Mouse (Mus musculus) olfactory bulb, adult 2 months (tissue): ENCODE measurements around the gene Mical2.

Experiments used
- CTCF ChIP-seq: fragments of 200-500 bp; IDR thresholded peaks from 2 replicates; pipeline ENCODE4 v1.5.1; 2012; ENCODE audit warnings: low read depth, mild to moderate bottlenecking, low read length, moderate library complexity; ENCODE audit not compliant: insufficient read depth
- POLR2A ChIP-seq: fragments of 200-500 bp; IDR thresholded peaks from 2 replicates; pipeline ENCODE4 v1.6.1; 2012; ENCODE audit warnings: mild to moderate bottlenecking, low read depth, low read length, moderate library complexity; ENCODE audit not compliant: insufficient read depth

DNA sequence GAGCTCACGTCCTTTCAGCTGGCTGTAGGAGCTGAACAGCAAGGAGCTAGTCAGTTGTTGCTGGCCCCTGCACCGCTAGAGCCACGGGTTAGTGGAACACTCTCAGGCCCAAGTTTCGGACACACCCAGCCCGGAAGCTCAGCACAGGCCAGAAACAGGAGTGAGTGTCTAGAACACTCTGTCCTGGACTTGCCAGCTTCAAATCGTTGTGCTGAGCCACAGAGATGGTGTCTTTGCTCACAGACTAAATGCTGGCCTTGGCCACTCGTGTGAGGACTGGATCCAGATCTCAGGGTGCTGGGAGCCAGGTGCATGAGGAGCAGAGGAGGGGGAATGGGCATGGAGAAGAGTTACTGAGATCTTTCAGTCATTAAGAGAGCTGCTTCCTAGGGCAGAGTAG is 6.1 kb downstream of the Mical2 start:
- TF ChIP-seq CTCF (no peak), POLR2A (no peak)
